Mouse (Mus musculus): ENCODE measurements at regions not wholly inside any gene's neighbourhood (a gene's known extent, or its start where the extent isn't known, plus 50 kb on each side); places are given as distances from the start of the nearest gene placed in this dataset.

GRCm38 (mm10) chr2:128436378-128436777 lies 154.6 kb upstream of the Spdye4c start:
- no peak for ATAC-seq

- ATAC-seq: no peak
These were observed 153.3 kb upstream of the Spdye4c start for GRCm38 (mm10) chr2:128437698-128438097.

- ATAC-seq: no peak
These were observed 152.7 kb upstream of the Spdye4c start for GRCm38 (mm10) chr2:128438161-128438822.

GRCm38 (mm10) chr2:128438897-128439296 lies 152.1 kb upstream of the Spdye4c start:
- ATAC-seq: no peak

GRCm38 (mm10) chr2:128444599-128445011 lies 146.4 kb upstream of the Spdye4c start:
- ATAC-seq: no peak

GRCm38 (mm10) chr2:128445443-128445842 lies 145.6 kb upstream of the Spdye4c start:
- no peak for ATAC-seq

GRCm38 (mm10) chr2:128449294-128449693 lies 141.7 kb upstream of the Spdye4c start:
- no peak for ATAC-seq

GRCm38 (mm10) chr2:128450045-128450444 lies 141.0 kb upstream of the Spdye4c start:
- ATAC-seq: no peak

GRCm38 (mm10) chr2:128451554-128452239 lies 139.3 kb upstream of the Spdye4c start:
- peak; percentile 94 for ATAC-seq

- no peak for ATAC-seq
These were observed 138.4 kb upstream of the Spdye4c start for GRCm38 (mm10) chr2:128452582-128452981.

GRCm38 (mm10) chr2:128454509-128454908 lies 136.5 kb upstream of the Spdye4c start:
- ATAC-seq: no peak

GRCm38 (mm10) chr2:128457591-128458209 lies 133.3 kb upstream of the Spdye4c start:
- peak; percentile 68 for ATAC-seq

- ATAC-seq: peak; percentile 42
These were observed 125.6 kb upstream of the Spdye4c start for GRCm38 (mm10) chr2:128465214-128465984.

GRCm38 (mm10) chr2:128467490-128468245 lies 123.3 kb upstream of the Spdye4c start:
- ATAC-seq: no peak

- no peak for ATAC-seq
These were observed 122.7 kb upstream of the Spdye4c start for GRCm38 (mm10) chr2:128468323-128468722.

GRCm38 (mm10) chr2:128470351-128470750 lies 120.7 kb upstream of the Spdye4c start:
- ATAC-seq: peak; percentile 97

GRCm38 (mm10) chr2:128473241-128473954 lies 117.6 kb upstream of the Spdye4c start:
- ATAC-seq: no peak

- no peak for ATAC-seq
These were observed 117.0 kb upstream of the Spdye4c start for GRCm38 (mm10) chr2:128473997-128474396.

GRCm38 (mm10) chr2:128477242-128477641 lies 113.8 kb upstream of the Spdye4c start:
- ATAC-seq: peak; percentile 41

GRCm38 (mm10) chr2:128491217-128491877 lies 99.7 kb upstream of the Spdye4c start:
- ATAC-seq: no peak

GRCm38 (mm10) chr2:128493871-128494270 lies 97.1 kb upstream of the Spdye4c start:
- no peak for ATAC-seq
